Mouse (Mus musculus) cerebellum, adult 18-20 months (tissue): Measurements from ENCODE around the gene Hdac7.
A peak's percentile ranks its signal among the peaks of the same experiment; 100 is the strongest.

Source experiments
- DNase-seq, 2 experiments: peaks; one replicate each; pipeline ENCODE4 v3.0.0; 2021

The Hdac7 gene

DNA sequence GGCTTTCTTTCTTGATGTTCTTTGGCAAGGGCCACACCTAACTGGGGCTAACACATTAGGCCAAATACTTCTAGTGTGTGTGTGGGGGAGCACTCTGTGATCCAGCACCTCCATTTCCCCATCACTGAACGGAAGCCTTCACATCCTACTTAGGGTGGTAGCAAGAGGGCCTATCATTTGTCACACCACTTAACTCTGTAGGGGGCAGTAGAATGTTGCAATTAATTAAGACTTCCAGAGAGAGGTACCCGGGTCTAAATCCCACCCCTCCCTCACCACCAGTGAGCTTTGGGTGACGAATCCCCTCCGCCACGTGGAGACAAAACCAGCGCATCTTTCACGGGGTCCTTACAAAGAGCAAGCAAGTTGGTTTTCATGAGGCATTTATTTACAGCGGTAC is 9.8 kb upstream of the Hdac7 start:
- DNase-seq: no peak

DNA sequence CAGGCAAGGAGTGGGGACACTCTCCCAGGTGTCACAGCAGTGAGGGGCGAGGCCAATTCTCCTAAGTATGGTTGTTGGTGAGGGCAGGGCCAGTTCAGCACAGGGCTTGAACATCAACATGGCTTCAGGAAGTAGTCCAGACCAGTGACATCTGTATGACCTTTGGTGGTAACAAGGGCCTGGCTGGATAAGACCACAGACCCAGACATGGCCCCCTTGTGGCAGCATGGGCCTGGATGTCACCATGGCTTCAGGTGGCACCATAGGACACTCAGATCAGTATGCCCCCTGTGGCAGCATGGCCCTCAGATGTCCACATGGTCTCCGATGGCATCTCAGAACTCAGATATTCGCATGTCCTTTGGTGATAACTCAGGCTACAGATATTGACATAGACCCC is 8.0 kb upstream of the Hdac7 start:
- no peak for DNase-seq

DNA sequence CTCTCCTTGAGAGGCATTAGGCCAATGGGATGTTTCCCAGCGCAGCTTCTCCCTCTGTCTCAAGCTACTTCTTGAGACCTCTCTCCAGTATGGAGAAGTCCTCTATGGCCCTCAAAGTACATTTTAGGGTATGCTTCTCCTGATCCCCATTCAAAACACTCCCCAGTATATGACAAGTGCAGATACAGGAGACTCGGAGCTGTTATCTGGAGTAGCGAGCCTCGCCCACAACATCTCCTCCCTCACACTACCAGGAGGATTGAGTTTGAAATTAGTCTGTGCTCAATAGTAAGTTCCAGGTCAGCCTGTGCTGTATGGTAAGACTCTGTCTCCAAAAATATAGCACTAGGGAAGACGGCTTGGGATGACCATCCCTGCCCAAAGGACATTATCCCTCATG is 6.7 kb upstream of the Hdac7 start:
- no peak for DNase-seq

- peak in 1 of 2 experiments; percentile 22 for DNase-seq
These were observed 6.1 kb upstream of the Hdac7 start for GRCm38 (mm10) chr15:97850441-97850840.

DNA sequence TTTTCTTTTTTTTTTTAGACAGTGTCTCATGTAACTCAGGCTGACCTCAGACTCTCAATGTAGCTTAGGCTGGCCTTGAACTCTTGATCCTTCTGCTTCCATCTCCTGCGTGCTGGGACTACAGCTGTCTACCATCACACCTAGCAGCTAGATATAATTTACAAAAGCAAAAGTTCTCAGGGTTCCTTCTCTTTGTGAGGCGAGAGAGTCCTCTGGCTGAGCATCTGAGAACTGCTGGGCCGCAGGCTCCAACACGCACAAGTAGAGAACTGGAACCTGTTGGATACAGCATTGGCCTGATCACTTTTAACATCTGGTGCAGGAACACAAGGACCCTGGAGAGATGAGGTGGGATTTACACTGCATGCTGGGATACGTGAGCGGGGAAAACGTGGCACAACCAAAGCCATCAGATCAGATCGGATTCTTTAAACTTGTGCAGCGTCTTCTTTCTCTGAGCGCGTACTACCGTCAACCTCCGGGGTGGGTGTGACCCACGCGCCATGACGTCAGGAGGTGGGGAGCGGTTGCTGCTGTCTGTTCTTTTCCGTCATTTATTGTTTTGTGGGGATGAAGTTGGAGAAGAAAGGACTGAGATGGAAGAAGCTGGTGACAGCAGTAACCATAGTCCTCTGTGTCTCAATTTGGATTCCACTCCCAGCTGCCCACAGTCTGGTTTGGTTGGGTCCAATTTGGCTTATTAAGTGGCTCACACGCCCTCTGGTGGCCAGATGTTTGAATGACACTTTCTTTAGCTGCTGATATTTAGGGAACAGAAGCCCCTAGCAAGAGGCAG is 5.0 kb upstream of the Hdac7 start:
- peak; percentile 84 to 88 for DNase-seq

DNA sequence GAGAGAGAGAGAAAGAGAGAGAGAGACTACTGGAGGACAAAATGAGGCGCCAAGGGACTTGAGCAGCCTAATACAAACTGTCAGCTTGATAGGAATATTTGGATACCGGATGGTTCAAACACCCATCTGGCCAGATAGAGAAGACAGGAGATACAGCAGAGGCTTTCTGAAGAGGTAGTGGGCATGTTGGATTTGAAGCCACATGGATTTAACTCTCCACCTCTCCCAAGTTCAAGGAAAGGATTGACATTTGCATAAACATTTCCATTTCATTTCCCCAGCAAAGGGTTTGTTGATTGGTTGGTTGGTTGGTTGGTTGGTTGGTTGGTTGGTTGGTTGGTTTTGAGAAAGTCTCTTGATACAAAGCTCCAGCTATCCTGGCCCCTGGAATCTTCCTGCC is 3.6 kb upstream of the Hdac7 start:
- DNase-seq: no peak

- no peak for DNase-seq
These were observed 3.0 kb upstream of the Hdac7 start for GRCm38 (mm10) chr15:97847285-97847684.

- DNase-seq: no peak
These were observed 2.0 kb upstream of the Hdac7 start for GRCm38 (mm10) chr15:97846121-97846882.

DNA sequence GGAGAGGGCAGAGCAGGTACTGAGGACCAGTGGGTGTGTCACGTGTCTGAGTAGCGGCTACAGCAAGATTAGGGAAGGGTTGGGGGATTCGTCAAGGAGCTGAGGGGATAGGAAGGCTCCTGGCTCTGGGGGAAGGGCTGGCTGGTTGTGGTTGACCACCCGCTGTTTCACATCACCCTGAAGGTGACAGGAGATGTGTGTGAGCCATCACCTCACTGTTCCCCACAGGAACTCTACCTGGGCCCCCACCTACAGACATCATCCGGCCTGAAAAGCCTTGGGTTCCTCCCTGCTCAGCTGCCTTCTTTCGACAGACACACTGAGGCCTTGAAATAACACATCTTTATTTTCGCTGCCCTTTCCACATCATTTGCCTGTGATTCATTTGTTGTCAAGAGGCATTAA is 1.1 kb downstream of the Hdac7 start:
- no peak for DNase-seq

- no peak for DNase-seq
These were observed 2.2 kb downstream of the Hdac7 start for GRCm38 (mm10) chr15:97842058-97842457.

GRCm38 (mm10) chr15:97841383-97841782 is 2.9 kb downstream of the Hdac7 start:
- no peak for DNase-seq

GRCm38 (mm10) chr15:97840781-97841180 is 3.5 kb downstream of the Hdac7 start:
- peak in 1 of 2 experiments; percentile 36 for DNase-seq

DNA sequence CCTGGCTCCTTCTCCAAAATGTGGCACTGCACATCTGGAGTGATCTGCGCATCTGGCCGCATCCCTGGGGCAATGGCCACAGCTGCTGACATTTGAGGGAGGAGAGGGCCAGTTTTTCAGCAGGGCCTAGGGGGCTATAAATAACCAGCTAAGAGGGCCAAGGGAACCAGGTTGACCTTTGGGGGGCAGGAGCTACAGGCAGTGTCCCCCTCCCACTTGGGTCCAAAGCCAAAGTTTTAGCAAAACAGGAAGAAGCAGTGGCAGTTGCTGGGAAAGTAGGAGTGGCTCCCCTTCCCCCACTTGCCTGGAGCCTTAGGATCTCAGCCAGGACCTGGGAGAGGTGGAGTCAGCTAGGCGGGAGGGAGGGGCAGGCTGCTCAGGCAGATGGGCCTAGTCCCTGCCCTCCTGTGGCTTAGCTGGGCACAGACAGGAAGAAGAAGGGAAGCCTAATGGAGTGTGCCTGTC is 4.3 kb downstream of the Hdac7 start:
- no peak for DNase-seq

- DNase-seq: no peak
These were observed 4.8 kb downstream of the Hdac7 start for GRCm38 (mm10) chr15:97839473-97839872.

- DNase-seq: no peak
These were observed 5.3 kb downstream of the Hdac7 start for GRCm38 (mm10) chr15:97839012-97839411.

DNA sequence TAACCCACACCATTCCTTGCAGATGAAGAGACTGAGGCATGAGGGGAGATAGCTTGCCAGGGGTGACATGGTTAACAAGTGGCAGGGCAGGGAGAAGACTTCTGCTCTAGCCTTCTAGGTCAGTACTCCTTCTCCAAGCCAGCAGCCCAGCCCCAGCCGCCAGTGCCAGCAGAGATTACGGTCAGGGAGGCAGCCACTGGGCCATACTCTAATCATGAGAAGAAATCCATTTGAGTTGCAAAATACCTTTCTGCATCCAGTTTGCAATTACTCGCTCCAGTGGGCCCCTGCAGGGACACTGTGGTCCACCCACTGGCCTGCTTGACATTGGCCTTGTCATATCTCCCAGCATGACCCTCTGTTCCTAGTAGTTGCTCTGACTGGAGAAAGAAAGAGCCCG is 5.9 kb downstream of the Hdac7 start:
- no peak for DNase-seq

GRCm38 (mm10) chr15:97837491-97838061 is 6.7 kb downstream of the Hdac7 start:
- no peak for DNase-seq

DNA sequence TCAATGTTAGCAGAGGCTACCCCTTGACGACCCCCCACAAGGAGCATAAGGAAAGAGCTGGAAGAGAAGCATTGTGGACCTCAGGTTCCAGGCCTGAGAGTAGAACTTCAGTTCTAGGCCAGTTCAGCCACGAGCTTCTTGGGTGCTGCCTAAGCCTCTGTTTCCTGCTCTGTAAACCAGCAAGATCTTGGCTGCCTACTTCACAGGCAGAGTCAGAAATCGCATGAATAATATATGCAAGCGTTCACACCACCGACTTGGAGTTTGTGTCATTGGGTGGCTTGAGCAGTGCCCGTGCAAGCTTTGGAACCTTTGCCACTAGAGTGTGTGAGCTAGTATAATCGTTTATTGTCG is 7.4 kb downstream of the Hdac7 start:
- DNase-seq: no peak

GRCm38 (mm10) chr15:97836153-97836893 is 8.0 kb downstream of the Hdac7 start:
- DNase-seq: no peak

DNA sequence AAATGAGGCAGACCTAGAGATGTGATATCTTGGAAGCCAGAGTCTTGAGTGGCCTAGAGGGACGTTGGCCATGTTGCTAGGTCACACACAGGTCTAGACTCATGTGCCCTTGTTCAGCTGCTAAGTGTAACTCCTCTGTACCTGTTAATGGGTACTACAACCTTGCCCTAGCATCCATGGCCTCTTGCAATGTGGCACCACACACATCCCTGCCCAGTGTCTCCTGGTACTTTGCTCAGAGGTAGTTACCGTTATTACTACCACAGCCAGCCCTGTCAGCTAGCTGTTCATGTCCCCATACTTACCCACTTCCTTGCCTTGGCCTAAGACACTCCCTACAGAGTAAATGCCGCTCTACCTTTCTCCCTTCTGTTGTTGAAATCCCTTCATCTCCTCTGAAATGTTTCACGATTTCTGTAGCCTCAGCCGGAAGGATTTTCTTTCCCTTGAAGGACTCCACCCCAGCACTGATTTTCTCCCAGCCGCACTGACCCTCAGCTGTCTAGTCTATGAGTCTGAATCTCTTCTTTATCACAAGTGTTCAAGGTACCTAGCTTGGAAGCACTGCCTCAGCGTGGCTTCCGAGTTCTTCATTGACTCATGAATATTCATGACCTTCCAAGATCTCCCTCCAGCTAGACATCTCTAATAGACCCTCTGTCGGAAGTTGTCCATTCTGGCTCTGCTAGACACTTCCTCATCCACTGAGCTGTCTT is 11.4 kb downstream of the Hdac7 start:
- DNase-seq: no peak

DNA sequence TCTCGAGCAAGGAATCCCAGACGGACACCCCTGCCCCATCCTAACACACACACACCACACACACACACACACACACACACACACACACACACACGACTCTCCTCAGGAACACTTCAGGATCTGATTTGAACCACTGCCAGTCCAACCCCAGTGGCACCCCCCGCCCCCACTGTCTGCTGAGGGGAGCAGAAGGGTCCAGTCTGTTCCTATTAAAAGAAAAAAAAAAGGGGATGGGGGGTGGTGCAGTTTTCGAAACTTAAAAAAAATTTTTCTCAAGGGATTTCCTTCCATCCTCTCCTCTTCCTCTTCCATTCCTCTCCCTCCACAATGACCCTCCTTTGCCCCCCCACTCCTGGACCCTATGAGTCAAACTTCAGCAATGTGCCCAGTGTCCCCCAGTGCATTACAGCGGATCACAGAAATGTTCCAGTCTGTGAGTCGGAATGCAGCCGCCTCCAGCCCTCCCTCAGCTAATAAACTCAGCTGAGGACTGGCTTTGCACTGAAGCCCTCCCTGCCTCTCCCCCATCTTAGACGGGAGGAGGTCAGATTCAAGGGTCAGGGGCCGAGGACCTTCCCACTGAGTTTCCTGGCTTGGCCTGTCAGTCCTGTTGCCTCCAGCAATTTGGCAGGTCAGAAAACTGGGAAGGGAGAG is 12.2 kb downstream of the Hdac7 start:
- DNase-seq: no peak
